Mouse (Mus musculus) brain, embryonic 14.5 days (tissue): Measurements from ENCODE around the gene Rfc4.

Experiments
- CTCF ChIP-seq: fragments of 200-500 bp; IDR thresholded peaks from 2 replicates; pipeline ENCODE4 v1.5.1; 2012; ENCODE audit warnings: inconsistent platforms, mild to moderate bottlenecking, moderate library complexity, borderline replicate concordance; ENCODE audit not compliant: insufficient read depth, insufficient read length; ENCODE audit errors: extremely low read depth
- POLR2A ChIP-seq: fragments of 200-500 bp; IDR thresholded peaks from 2 replicates; pipeline ENCODE4 v1.6.1; 2012; ENCODE audit warnings: mild to moderate bottlenecking, inconsistent platforms, borderline replicate concordance; ENCODE audit not compliant: poor library complexity, insufficient read depth, insufficient read length, severe bottlenecking; ENCODE audit errors: extremely low read depth

GRCm38 (mm10) chr16:23094136-23094535, 33.4 kb downstream of the Rfc4 start:
- TF ChIP-seq CTCF: no peak
- no peak for TF ChIP-seq POLR2A
